Mouse (Mus musculus): Measurements from ENCODE around the gene Asic4. TPM values are rescaled to one million over a fixed set of nuclear protein-coding genes. Genes with fewer than 3 reads are reported as not detected.
A peak's percentile ranks its signal among the peaks of the same experiment; 100 is the strongest.

Gene Asic4
- polyA plus RNA-seq, 1 experiment from 2014 or later, result 1.3 TPM

DNA sequence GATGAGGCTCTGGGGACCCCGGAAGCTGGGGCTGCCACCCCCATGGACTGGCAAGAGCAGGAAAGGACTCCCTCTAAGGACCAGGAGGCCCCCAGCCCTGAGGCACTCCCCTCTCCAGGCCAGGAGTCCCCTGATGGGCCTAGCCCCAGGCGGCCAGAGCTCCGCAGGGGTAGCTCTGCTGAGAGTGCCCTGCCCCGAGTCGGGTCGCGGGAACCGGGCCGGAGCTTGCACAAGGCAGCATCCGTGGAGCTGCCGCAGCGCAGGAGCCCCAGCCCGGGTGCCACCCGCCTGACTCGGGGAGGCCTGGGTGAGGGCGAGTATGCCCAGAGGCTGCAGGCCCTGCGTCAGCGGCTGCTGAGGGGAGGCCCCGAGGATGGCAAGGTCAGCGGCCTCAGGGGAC, 28.4 kb upstream of the Asic4 start:
- Histone ChIP-seq H3K36me3 (ENCODE audit: control insufficient read depth, insufficient read depth, low read length) (no peaks in the 10 kb centered on the region), H3K9me3 (replicated peaks; ENCODE audit: control insufficient read depth, low read length) (no peaks in the 10 kb centered on the region), H3K4me2 (ENCODE audit: low read depth, low read length) (no peak overlapping the region), H3K27me3 (ENCODE audit: control insufficient read depth, insufficient read depth, low read length) (peaks cover 35% of the 10 kb centered on the region), H3K4me1 (ENCODE audit: control insufficient read depth, insufficient read depth, low read length) (peaks cover 4% of the 10 kb centered on the region; the same call in 1 of the 2 replicates), H3K4me3 (replicated peaks; ENCODE audit: low read length) (no peak overlapping the region), H3K27ac (ENCODE audit: low read length) (no peak overlapping the region), H3K9ac (ENCODE audit: low read length) (peak overlapping the region; percentile 10; the same call in 1 of the 2 replicates)
- 26% methylated on average over 20 of the region's 20 CpGs for WGBS
- ATAC-seq (ENCODE audit: insufficient read depth, low FRiP score), result no peak

GRCm38 (mm10) chr1:75422216-75422822, 27.9 kb upstream of the Asic4 start:
- peak overlapping the region; percentile 30 for H3K4me3 ChIP-seq (replicated peaks; ENCODE audit: low read length)
- H3K4me2 ChIP-seq (ENCODE audit: low read depth, low read length), result peak overlapping the region; percentile 53
- ATAC-seq (ENCODE audit: insufficient read depth, low FRiP score), result 0 out of 2 replicates have a peak, but pooled peaks have one; percentile 19
- peaks cover 4% of the 10 kb centered on the region; the same call in 1 of the 2 replicates for H3K4me1 ChIP-seq (ENCODE audit: control insufficient read depth, insufficient read depth, low read length)
- no peaks in the 10 kb centered on the region for H3K36me3 ChIP-seq (ENCODE audit: control insufficient read depth, insufficient read depth, low read length)
- no peaks in the 10 kb centered on the region for H3K9me3 ChIP-seq (replicated peaks; ENCODE audit: control insufficient read depth, low read length)
- peaks cover 35% of the 10 kb centered on the region for H3K27me3 ChIP-seq (ENCODE audit: control insufficient read depth, insufficient read depth, low read length)
- 19% methylated on average over 32 of the region's 32 CpGs for WGBS
- H3K27ac ChIP-seq (ENCODE audit: low read length), result no peak overlapping the region
- H3K9ac ChIP-seq (ENCODE audit: low read length), result peak overlapping the region; percentile 47

GRCm38 (mm10) chr1:75422823-75423471, 27.3 kb upstream of the Asic4 start:
- Histone ChIP-seq H3K36me3 (ENCODE audit: control insufficient read depth, insufficient read depth, low read length) (no peaks in the 10 kb centered on the region), H3K9ac (ENCODE audit: low read length) (peak overlapping the region; percentile 47), H3K27me3 (ENCODE audit: control insufficient read depth, insufficient read depth, low read length) (peaks cover 35% of the 10 kb centered on the region), H3K27ac (ENCODE audit: low read length) (no peak overlapping the region), H3K4me2 (ENCODE audit: low read depth, low read length) (peak overlapping the region; percentile 53), H3K4me3 (replicated peaks; ENCODE audit: low read length) (peak overlapping the region; percentile 30), H3K9me3 (replicated peaks; ENCODE audit: control insufficient read depth, low read length) (no peaks in the 10 kb centered on the region), H3K4me1 (ENCODE audit: control insufficient read depth, insufficient read depth, low read length) (peaks cover 4% of the 10 kb centered on the region; the same call in 1 of the 2 replicates)
- 8% methylated on average over 71 of the region's 71 CpGs for WGBS
- ATAC-seq (ENCODE audit: insufficient read depth, low FRiP score), result 0 out of 2 replicates have a peak, but pooled peaks have one; percentile 22

DNA sequence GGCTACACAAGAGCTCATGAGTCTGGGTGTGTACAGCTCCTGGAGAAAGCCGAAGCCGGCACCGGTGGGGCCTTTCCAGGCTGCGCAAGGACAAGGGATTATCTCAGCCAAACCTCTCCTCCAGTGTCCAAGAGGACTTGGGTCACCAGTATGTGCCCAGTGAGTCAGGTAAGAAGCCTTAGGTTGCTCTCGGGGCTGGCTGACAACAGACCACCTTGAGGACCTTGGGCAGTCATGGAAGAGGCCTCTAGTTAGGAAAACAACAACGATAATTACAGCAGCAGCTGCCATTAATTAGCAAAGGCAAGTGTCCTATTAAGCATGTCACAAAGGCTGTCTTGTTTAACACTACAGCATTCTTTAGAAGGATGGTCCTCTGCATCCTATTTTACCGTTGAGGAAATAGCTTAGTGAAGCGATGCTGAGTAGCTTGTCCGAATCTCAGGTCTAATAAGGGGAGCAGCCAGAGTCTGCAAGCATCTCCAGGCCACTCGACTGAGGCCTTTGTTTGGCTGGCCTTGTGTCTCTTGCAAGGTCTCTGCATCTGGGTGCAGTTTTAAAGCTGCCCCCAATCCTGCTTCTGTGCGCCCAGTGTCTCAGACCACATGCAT, 26.4 kb upstream of the Asic4 start:
- no peak overlapping the region for H3K27ac ChIP-seq (ENCODE audit: low read length)
- peaks cover 35% of the 10 kb centered on the region for H3K27me3 ChIP-seq (ENCODE audit: control insufficient read depth, insufficient read depth, low read length)
- ATAC-seq (ENCODE audit: insufficient read depth, low FRiP score), result no peak
- whole genome bisulfite sequencing, result 78% methylated on average over 11 of the region's 11 CpGs
- peaks cover 4% of the 10 kb centered on the region; the same call in 1 of the 2 replicates for H3K4me1 ChIP-seq (ENCODE audit: control insufficient read depth, insufficient read depth, low read length)
- no peak overlapping the region for H3K4me3 ChIP-seq (replicated peaks; ENCODE audit: low read length)
- H3K4me2 ChIP-seq (ENCODE audit: low read depth, low read length), result no peak overlapping the region
- H3K36me3 ChIP-seq (ENCODE audit: control insufficient read depth, insufficient read depth, low read length), result no peaks in the 10 kb centered on the region
- no peaks in the 10 kb centered on the region for H3K9me3 ChIP-seq (replicated peaks; ENCODE audit: control insufficient read depth, low read length)
- no peak overlapping the region for H3K9ac ChIP-seq (ENCODE audit: low read length)

- H3K27ac ChIP-seq (ENCODE audit: low read length), result no peak overlapping the region
- no peak overlapping the region for H3K4me3 ChIP-seq (replicated peaks; ENCODE audit: low read length)
- no peak overlapping the region for H3K4me2 ChIP-seq (ENCODE audit: low read depth, low read length)
- no peak for ATAC-seq (ENCODE audit: insufficient read depth, low FRiP score)
- H3K9ac ChIP-seq (ENCODE audit: low read length), result no peak overlapping the region
- H3K36me3 ChIP-seq (ENCODE audit: control insufficient read depth, insufficient read depth, low read length), result no peaks in the 10 kb centered on the region
- H3K27me3 ChIP-seq (ENCODE audit: control insufficient read depth, insufficient read depth, low read length), result peaks cover 29% of the 10 kb centered on the region
- WGBS, result 26% methylated on average over 10 of the region's 10 CpGs
- peaks cover 4% of the 10 kb centered on the region; the same call in 1 of the 2 replicates for H3K4me1 ChIP-seq (ENCODE audit: control insufficient read depth, insufficient read depth, low read length)
- no peaks in the 10 kb centered on the region for H3K9me3 ChIP-seq (replicated peaks; ENCODE audit: control insufficient read depth, low read length)
These were observed 24.3 kb upstream of the Asic4 start for GRCm38 (mm10) chr1:75425796-75426471.

DNA sequence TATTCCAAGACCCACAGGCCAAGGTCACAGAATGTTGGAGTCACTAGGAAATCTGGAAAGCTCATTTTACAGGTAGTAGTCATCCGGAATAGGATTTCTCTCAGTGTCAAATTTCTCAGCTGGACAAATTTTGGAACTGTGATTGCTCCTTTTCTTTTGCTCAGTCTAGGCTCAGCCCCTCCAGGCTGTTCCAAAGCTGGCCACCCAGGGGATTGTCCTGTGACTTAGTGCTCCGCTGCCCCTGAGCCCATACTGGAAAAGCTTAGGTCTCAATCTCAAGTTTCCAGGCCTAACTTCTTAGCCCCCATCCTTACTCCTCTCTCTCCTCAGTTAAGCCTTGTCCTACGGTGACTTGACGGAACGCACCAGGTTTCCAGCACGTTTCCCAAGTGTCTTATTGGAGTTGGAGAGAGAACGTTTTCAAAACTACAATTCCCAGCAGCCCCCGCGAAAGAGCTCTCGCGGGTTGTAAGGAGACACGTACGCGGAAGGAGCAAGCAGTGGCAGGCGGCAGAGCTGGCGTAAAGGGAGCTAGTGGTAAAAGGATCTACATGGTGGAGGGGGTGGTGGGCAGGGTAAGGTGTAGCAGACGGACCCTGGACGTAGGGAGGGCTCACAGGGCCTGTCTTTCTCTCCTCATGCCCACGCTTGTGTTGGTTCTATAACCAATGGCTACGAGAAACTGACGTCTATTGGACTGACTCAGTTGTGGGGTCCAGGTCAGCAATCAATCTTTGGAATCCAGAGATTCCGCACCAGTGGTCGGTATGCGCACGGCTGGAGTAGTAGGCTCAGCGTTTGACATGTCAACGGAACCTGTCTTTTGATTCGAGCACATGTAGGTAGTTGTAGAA, 14.5 kb upstream of the Asic4 start, which contains the start of gene Gmppa:
Gene Gmppa, plus strand, starts transcription at position 456 of the 854 bp plus-strand sequence.
- Histone ChIP-seq H3K27ac (ENCODE audit: low read length) (peak within 1 kb of the TSS; percentile 75), H3K27me3 (ENCODE audit: control insufficient read depth, insufficient read depth, low read length) (no peaks in the 10 kb centered on the region), H3K36me3 (ENCODE audit: control insufficient read depth, insufficient read depth, low read length) (no peaks in the 10 kb centered on the region), H3K4me3 (replicated peaks; ENCODE audit: low read length) (peak within 1 kb of the TSS; percentile 77), H3K9ac (ENCODE audit: low read length) (peak within 1 kb of the TSS; percentile 88), H3K4me1 (ENCODE audit: control insufficient read depth, insufficient read depth, low read length) (peaks cover 13% of the 10 kb centered on the region), H3K9me3 (replicated peaks; ENCODE audit: control insufficient read depth, low read length) (no peaks in the 10 kb centered on the region), H3K4me2 (ENCODE audit: low read depth, low read length) (peak within 1 kb of the TSS; percentile 81)
- ATAC-seq (ENCODE audit: insufficient read depth, low FRiP score), result peak; percentile 83
- WGBS, result 5% methylated on average over 28 of the region's 28 CpGs

DNA sequence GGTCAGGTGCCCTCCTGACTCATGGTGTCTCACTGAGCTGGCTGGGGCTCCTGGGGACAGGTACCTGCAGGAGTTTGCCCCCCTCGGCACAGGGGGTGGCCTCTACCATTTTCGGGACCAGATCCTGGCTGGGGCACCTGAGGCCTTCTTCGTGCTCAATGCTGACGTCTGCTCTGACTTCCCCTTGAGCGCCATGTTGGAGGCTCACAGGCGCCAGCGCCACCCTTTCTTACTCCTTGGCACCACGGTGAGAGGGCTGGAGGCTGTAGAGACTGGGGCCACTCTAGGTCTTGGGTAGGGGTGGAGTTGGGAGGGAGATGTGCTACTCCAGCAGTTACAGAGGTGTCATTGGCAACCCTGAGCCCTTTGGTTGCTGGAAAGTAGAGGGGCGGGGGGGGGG, 11.5 kb upstream of the Asic4 start:
- Histone ChIP-seq H3K9ac (ENCODE audit: low read length) (no peak overlapping the region), H3K4me2 (ENCODE audit: low read depth, low read length) (no peak overlapping the region), H3K4me3 (replicated peaks; ENCODE audit: low read length) (no peak overlapping the region), H3K27ac (ENCODE audit: low read length) (no peak overlapping the region), H3K36me3 (ENCODE audit: control insufficient read depth, insufficient read depth, low read length) (no peaks in the 10 kb centered on the region), H3K27me3 (ENCODE audit: control insufficient read depth, insufficient read depth, low read length) (no peaks in the 10 kb centered on the region), H3K4me1 (ENCODE audit: control insufficient read depth, insufficient read depth, low read length) (peaks cover 13% of the 10 kb centered on the region), H3K9me3 (replicated peaks; ENCODE audit: control insufficient read depth, low read length) (no peaks in the 10 kb centered on the region)
- ATAC-seq (ENCODE audit: insufficient read depth, low FRiP score), result no peak
- 70% methylated on average over 8 of the region's 9 CpGs for WGBS

DNA sequence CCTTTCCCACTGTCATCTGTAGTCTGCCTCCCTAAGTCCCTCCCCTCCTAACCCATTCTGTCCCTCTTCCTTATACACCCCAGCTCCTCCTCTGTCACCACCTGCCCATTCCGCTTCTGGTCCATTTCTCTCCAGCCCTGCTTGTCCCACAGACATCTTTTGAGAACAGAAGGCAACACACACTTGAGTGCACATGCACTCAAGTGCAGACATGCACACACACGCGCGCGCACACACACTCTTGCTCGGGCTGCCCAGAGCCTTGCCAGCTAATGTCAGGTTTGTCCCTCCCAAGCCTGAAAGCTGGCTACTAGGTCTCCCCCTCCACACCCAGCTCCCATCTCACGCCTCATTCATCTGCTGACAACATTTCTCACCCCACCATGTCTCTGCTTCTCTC, 9.6 kb upstream of the Asic4 start:
- Histone ChIP-seq H3K9me3 (replicated peaks; ENCODE audit: control insufficient read depth, low read length) (no peaks in the 10 kb centered on the region), H3K36me3 (ENCODE audit: control insufficient read depth, insufficient read depth, low read length) (no peaks in the 10 kb centered on the region), H3K4me2 (ENCODE audit: low read depth, low read length) (no peak overlapping the region), H3K27me3 (ENCODE audit: control insufficient read depth, insufficient read depth, low read length) (peaks cover 7% of the 10 kb centered on the region), H3K4me3 (replicated peaks; ENCODE audit: low read length) (no peak overlapping the region), H3K9ac (ENCODE audit: low read length) (no peak overlapping the region), H3K4me1 (ENCODE audit: control insufficient read depth, insufficient read depth, low read length) (peaks cover 17% of the 10 kb centered on the region), H3K27ac (ENCODE audit: low read length) (no peak overlapping the region)
- WGBS, result 93% methylated on average over 7 of the region's 7 CpGs
- ATAC-seq (ENCODE audit: insufficient read depth, low FRiP score), result no peak
